Mouse (Mus musculus) MEL (cell line): Measurements from ENCODE around the gene Tiparp. TPM values are rescaled to one million over a fixed set of nuclear protein-coding genes. Genes with fewer than 3 reads are reported as not detected.

ENCODE experiments used
- DNase-seq: peaks from one replicate; pipeline ENCODE4 v3.0.0; 2011; ENCODE audit warnings: low read depth, low spot score
- H3K27ac ChIP-seq: 2 replicates; pipeline ENCODE4 v1.5.1; 2012; ENCODE audit warnings: low read depth, mild to moderate bottlenecking, control low read depth, low read length, moderate library complexity; ENCODE audit not compliant: control insufficient read depth
- H3K27me3 ChIP-seq, 2 experiments: fragments of 150-350 bp in 1 of 2; sonication (generic) in 1 of 2; 2 replicates each; pipeline ENCODE4 v1.6.1; 2012; ENCODE audit warnings: low read length in 2 of 2, mild to moderate bottlenecking in 2 of 2, improper control_type of control experiment in 1 of 2, moderate library complexity in 1 of 2; ENCODE audit not compliant: insufficient read depth in 2 of 2, control insufficient read depth in 1 of 2
- H3K36me3 ChIP-seq, 2 experiments: 2 replicates each; pipeline ENCODE4 v1.6.1; 2012 to 2014; ENCODE audit warnings: low read length in 2 of 2, improper control_type of control experiment in 1 of 2, inconsistent platforms in 1 of 2, mild to moderate bottlenecking in 1 of 2; ENCODE audit not compliant: insufficient read depth in 2 of 2, control insufficient read depth in 1 of 2
- H3K4me1 ChIP-seq, 2 experiments: fragments of 150-350 bp in 1 of 2; sonication (generic) in 1 of 2; 2 replicates each; pipeline ENCODE4 v1.6.1; 2012; ENCODE audit warnings: low read length in 2 of 2, improper control_type of control experiment in 1 of 2, mild to moderate bottlenecking in 1 of 2; ENCODE audit not compliant: insufficient read depth in 2 of 2, control insufficient read depth in 1 of 2
- H3K4me3 ChIP-seq, 2 experiments: fragments of 150-350 bp in 1 of 2; sonication (generic) in 1 of 2; 2 replicates each; pipeline ENCODE4 v1.5.1; 2012; ENCODE audit warnings: low read depth in 2 of 2, low read length in 2 of 2, mild to moderate bottlenecking in 2 of 2, moderate library complexity in 2 of 2, control low read depth in 1 of 2, improper control_type of control experiment in 1 of 2; ENCODE audit not compliant: control insufficient read depth in 1 of 2, insufficient read depth in 1 of 2
- H3K79me2 ChIP-seq: 2 replicates; pipeline ENCODE4 v1.6.1; 2012; ENCODE audit warnings: mild to moderate bottlenecking, low read length, moderate library complexity; ENCODE audit not compliant: control insufficient read depth, poor library complexity, insufficient read depth
- H3K9ac ChIP-seq: 2 replicates; pipeline ENCODE4 v1.6.1; 2012; ENCODE audit warnings: low read depth, mild to moderate bottlenecking, control low read depth, low read length, moderate library complexity; ENCODE audit not compliant: control insufficient read depth, poor library complexity, severe bottlenecking
- H3K9me3 ChIP-seq: fragments of 150-350 bp; sonication (generic); replicated peaks from 2 replicates; pipeline ENCODE4 v1.6.1; 2012; ENCODE audit warnings: mild to moderate bottlenecking, low read length, improper control_type of control experiment, moderate library complexity; ENCODE audit not compliant: insufficient read depth
- BHLHE40 ChIP-seq: IDR thresholded peaks from 2 replicates; pipeline ENCODE4 v1.6.1; 2012; ENCODE audit warnings: low read depth, mild to moderate bottlenecking, inconsistent platforms, low read length, improper control_type of control experiment, borderline replicate concordance
- CHD1 ChIP-seq: IDR thresholded peaks from 2 replicates; pipeline ENCODE4 v1.6.1; 2012; ENCODE audit warnings: low read depth, mild to moderate bottlenecking, inconsistent platforms, low read length, improper control_type of control experiment
- EP300 ChIP-seq, 2 experiments: IDR thresholded peaks; 2 replicates each; pipeline ENCODE4 v1.6.1; 2011; ENCODE audit warnings: improper control_type of control experiment in 2 of 2, low read length in 2 of 2, low read depth in 1 of 2, mild to moderate bottlenecking in 1 of 2
- GABPA ChIP-seq: IDR thresholded peaks from 2 replicates; pipeline ENCODE4 v1.6.1; 2012; ENCODE audit warnings: low read depth, mild to moderate bottlenecking, inconsistent platforms, low read length, improper control_type of control experiment, moderate library complexity
- JUND ChIP-seq: IDR thresholded peaks from 2 replicates; pipeline ENCODE4 v1.6.1; 2011; ENCODE audit warnings: low read depth, mild to moderate bottlenecking, improper control_type of control experiment, low read length
- KAT2A ChIP-seq: conservative IDR thresholded peaks from 2 replicates; pipeline ENCODE4 v1.6.1; 2012; ENCODE audit warnings: low read depth, low read length, improper control_type of control experiment, inconsistent platforms
- MAZ ChIP-seq: IDR thresholded peaks from 2 replicates; pipeline ENCODE4 v1.6.1; 2012; ENCODE audit warnings: low read depth, mild to moderate bottlenecking, inconsistent platforms, low read length, improper control_type of control experiment
- MEF2A ChIP-seq: IDR thresholded peaks from 2 replicates; pipeline ENCODE4 v1.6.1; 2014; ENCODE audit warnings: low read depth, mild to moderate bottlenecking, inconsistent platforms, low read length, improper control_type of control experiment; ENCODE audit not compliant: poor library complexity, insufficient replicate concordance, severe bottlenecking; ENCODE audit errors: extremely low read depth
- MXI1 ChIP-seq: IDR thresholded peaks from 2 replicates; pipeline ENCODE4 v1.6.1; 2011; ENCODE audit warnings: mild to moderate bottlenecking, low read depth, low read length, improper control_type of control experiment
- MYC ChIP-seq: IDR thresholded peaks from 2 replicates; pipeline ENCODE4 v1.6.1; 2011; ENCODE audit warnings: low read depth, mild to moderate bottlenecking, low read length, improper control_type of control experiment, moderate library complexity
- NRF1 ChIP-seq: IDR thresholded peaks from 2 replicates; pipeline ENCODE4 v1.6.1; 2014; ENCODE audit warnings: low read depth, mild to moderate bottlenecking, inconsistent platforms, low read length, improper control_type of control experiment, moderate library complexity; ENCODE audit not compliant: poor library complexity, insufficient read depth, severe bottlenecking
- POLR2AphosphoS5 ChIP-seq: IDR thresholded peaks from 2 replicates; pipeline ENCODE4 v1.6.1; 2012; ENCODE audit warnings: low read depth, borderline replicate concordance, mild to moderate bottlenecking, inconsistent platforms, low read length, moderate library complexity, mixed read lengths
- RAD21 ChIP-seq: IDR thresholded peaks from 2 replicates; pipeline ENCODE4 v1.6.1; 2011; ENCODE audit warnings: mild to moderate bottlenecking, low read depth, low read length, improper control_type of control experiment
- RCOR1 ChIP-seq: IDR thresholded peaks from 2 replicates; pipeline ENCODE4 v1.6.1; 2012; ENCODE audit warnings: low read depth, mild to moderate bottlenecking, inconsistent platforms, low read length, improper control_type of control experiment
- TAL1 ChIP-seq: IDR thresholded peaks from 2 replicates; pipeline ENCODE4 v1.6.1; 2012; ENCODE audit warnings: mild to moderate bottlenecking, inconsistent platforms, low read length, moderate library complexity, mixed read lengths
- TBP ChIP-seq: IDR thresholded peaks from 2 replicates; pipeline ENCODE4 v1.8.0; 2011; ENCODE audit warnings: low read depth, low read length, improper control_type of control experiment
- TCF12 ChIP-seq: IDR thresholded peaks from 2 replicates; pipeline ENCODE4 v1.6.1; 2014; ENCODE audit warnings: low read depth, mild to moderate bottlenecking, inconsistent platforms, low read length, improper control_type of control experiment, moderate library complexity
- UBTF ChIP-seq: IDR thresholded peaks from 2 replicates; pipeline ENCODE4 v1.6.1; 2012; ENCODE audit warnings: low read depth, mild to moderate bottlenecking, inconsistent platforms, low read length, improper control_type of control experiment, moderate library complexity, borderline replicate concordance; ENCODE audit not compliant: insufficient read depth
- USF1 ChIP-seq: IDR thresholded peaks from 2 replicates; pipeline ENCODE4 v1.6.1; 2014; ENCODE audit warnings: low read depth, mild to moderate bottlenecking, inconsistent platforms, low read length, improper control_type of control experiment, moderate library complexity
- ZKSCAN1 ChIP-seq: IDR thresholded peaks from 2 replicates; pipeline ENCODE4 v1.6.1; 2012; ENCODE audit warnings: low read depth, mild to moderate bottlenecking, inconsistent platforms, low read length, improper control_type of control experiment, moderate library complexity
- ZMIZ1 ChIP-seq: IDR thresholded peaks from 2 replicates; pipeline ENCODE4 v1.6.1; 2012; ENCODE audit warnings: low read depth, mild to moderate bottlenecking, inconsistent platforms, low read length, improper control_type of control experiment, moderate library complexity
- polyA plus RNA-seq, 2 experiments: library from polyadenylated mRNA; stranded (reverse) in 1 of 2; unstranded in 1 of 2; fragments of >175 nt in 1 of 2; fragments of >200 nt in 1 of 2; gene quantifications; 2 replicates each; pipeline versions ENCODE4 v1.2.1 to v1.2.4; 2012; ENCODE audit warnings: low replicate concordance in 2 of 2, low read depth in 1 of 2; ENCODE audit not compliant: insufficient read length in 2 of 2, insufficient read depth in 1 of 2, missing spikeins in 1 of 2
- total RNA-seq: library from RNA; depleted of rRNA; stranded (reverse); fragments of 300-350 nt; gene quantifications from 2 replicates; pipeline ENCODE4 v1.2.3, GENCODE M21; 2012

The Tiparp gene
- total and polyA plus RNA-seq, 3 experiments: 2.0 to 3.3 TPM; not detected in 1

DNA sequence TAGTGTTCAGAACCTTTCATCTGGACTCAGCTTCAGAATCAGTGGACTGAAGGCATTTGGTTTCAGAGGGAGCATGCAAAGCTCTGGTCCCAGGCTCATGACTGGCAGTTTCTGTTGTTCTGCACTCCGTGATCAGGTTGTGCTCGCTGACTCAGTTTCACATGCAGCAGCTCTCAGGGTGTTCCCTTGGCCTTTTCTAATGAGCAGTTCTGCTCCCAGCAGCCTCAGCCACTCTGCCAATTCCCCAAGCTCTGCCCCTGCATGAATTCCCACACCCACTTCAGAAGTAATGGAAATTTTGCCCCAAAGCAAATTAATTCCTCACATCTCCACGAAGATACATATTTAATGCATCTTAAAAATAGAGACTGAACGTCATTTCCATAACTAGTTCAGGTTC is 30.5 kb downstream of the Tiparp start:
- TF ChIP-seq TAL1 (no peak), TCF12 (no peak), EP300 (IDR thresholded peaks at IDR 0.05; ENCODE audit: low read depth in 1 of 2, low read length in 2 of 2) (no peak), NRF1 (no peak), RCOR1 (no peak), GABPA (no peak), KAT2A (no peak), BHLHE40 (no peak), JUND (no peak), POLR2AphosphoS5 (no peak), TBP (no peak)
- Histone ChIP-seq H3K4me3 (no peak overlapping the region), H3K27me3 (no peaks in the 10 kb centered on the region)

DNA sequence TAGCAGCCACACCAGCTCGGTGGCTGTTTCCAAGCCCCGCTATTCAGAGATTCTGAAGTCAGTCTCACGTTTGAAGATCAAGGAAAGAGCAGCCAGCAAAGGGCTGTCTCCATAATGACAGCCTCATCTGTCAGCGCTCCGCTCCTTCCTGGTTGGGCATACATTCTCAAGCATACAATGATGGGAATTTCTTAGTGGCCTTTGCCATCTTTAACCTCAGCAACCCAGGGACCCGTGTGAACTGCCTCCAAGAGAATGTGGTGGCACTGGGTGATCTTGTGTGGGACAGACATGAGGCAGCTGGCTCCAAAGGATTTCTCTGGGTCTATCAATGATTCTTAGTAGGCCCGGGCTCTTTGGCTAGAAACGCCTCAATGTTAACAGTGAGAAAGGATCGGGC is 34.0 kb downstream of the Tiparp start:
- no peaks in the 10 kb centered on the region for H3K4me1 ChIP-seq
- H3K36me3 ChIP-seq: no peaks in the 10 kb centered on the region
- no peaks in the 10 kb centered on the region for H3K79me2 ChIP-seq
- H3K27ac ChIP-seq: no peak overlapping the region
- no peak for TF ChIP-seq ZKSCAN1
- no peak for TF ChIP-seq CHD1
- no peak for TF ChIP-seq ZMIZ1
- TF ChIP-seq MAZ: no peak
- no peak for TF ChIP-seq RAD21
- no peak for TF ChIP-seq UBTF
- no peak for TF ChIP-seq MYC
- no peak for TF ChIP-seq USF1
- TF ChIP-seq MXI1: no peak
- no peak for TF ChIP-seq NRF1
- TF ChIP-seq MEF2A: no peak
- H3K27me3 ChIP-seq: no peaks in the 10 kb centered on the region; a peak in 1 of 4 replicates
- H3K9me3 ChIP-seq: no peaks in the 10 kb centered on the region
- no peak overlapping the region for H3K9ac ChIP-seq
- H3K4me3 ChIP-seq: no peak overlapping the region
- DNase-seq: no peak

More for the DNA sequence above, 30.5 kb downstream of the Tiparp start:
- no peaks in the 10 kb centered on the region for H3K9me3 ChIP-seq
- H3K36me3 ChIP-seq: peaks cover 0 to 4% of the 10 kb centered on the region in 2 experiments; a peak in 2 of 4 replicates
- no peaks in the 10 kb centered on the region for H3K79me2 ChIP-seq
- no peak for DNase-seq
- no peak overlapping the region for H3K9ac ChIP-seq
- H3K4me1 ChIP-seq: peaks cover 0 to 3% of the 10 kb centered on the region in 2 experiments; a peak in 2 of 4 replicates
- H3K27ac ChIP-seq: no peak overlapping the region
